Mouse (Mus musculus): Measurements from ENCODE around the gene Gabra6. TPM values are rescaled to one million over a fixed set of nuclear protein-coding genes. Genes with fewer than 3 reads are reported as not detected.

Gabra6 gene
- polyA plus RNA-seq (2015; fragmentation: Nextera tagmentation; extraction: Ambion mirVana), result not detected in 2 replicates

DNA sequence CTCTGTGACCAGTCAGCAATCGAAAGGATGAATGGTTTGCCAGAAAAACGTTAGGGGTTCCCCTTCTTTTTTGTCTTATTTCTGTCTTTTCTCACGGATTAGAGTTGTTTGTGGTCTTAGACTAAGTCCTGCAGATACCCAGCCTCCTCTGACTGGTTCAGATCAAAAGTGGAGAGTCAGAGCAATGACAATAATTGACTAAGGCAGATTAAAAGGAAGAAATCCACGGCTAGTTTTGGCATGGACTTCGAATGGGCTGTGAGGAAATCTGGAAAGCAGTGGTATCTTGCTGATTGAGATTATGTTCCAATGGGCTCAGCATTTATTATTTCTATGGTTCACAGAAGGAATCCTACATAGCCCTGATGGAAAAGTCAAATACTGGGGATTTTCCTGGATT, at the start of gene Gabra6:
Gabra6 (minus strand) TSS at position 191 of the 400 bp plus-strand sequence.
- Histone ChIP-seq H3K9ac (replicated peaks) (no peak within 1 kb of the TSS), H3K4me3 (replicated peaks) (no peak within 1 kb of the TSS), H3K27me3 (no peaks in the 10 kb centered on the region), H3K36me3 (no peaks in the 10 kb centered on the region), H3K27ac (no peak within 1 kb of the TSS), H3K9me3 (no peaks in the 10 kb centered on the region), H3K4me1 (replicated peaks) (no peaks in the 10 kb centered on the region), H3K4me2 (replicated peaks) (no peak within 1 kb of the TSS)
- no peak for ATAC-seq
- WGBS, result 52% methylated on average over 5 of the region's 5 CpGs

DNA sequence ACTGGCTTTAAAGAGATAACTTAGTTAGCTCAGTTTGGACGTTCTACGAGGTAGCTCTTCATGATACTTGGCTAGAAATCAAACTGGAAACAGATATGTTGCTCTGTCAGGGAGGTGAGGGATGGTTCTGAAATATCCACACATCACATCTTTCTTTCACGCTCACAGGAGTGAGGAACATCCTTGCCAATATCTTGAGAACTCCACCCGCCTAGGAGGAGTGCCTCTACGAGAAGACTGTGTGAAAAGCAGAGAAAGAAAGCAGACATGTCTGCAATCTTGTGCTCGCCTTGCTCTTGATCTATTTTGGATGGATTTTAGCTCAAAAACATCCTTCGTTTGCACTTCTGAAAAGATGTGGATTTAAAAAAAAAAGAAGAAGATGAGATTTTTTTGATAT, 44.7 kb upstream of the Gabra6 start:
- no peaks in the 10 kb centered on the region for H3K27me3 ChIP-seq
- no peak overlapping the region for H3K4me3 ChIP-seq (replicated peaks)
- no peaks in the 10 kb centered on the region for H3K4me1 ChIP-seq (replicated peaks)
- no peaks in the 10 kb centered on the region for H3K36me3 ChIP-seq
- ATAC-seq, result no peak
- 89% methylated on average over 7 of the region's 7 CpGs for WGBS
- H3K27ac ChIP-seq, result no peak overlapping the region
- no peaks in the 10 kb centered on the region; the same call in 1 of the 2 replicates for H3K9me3 ChIP-seq
- H3K9ac ChIP-seq (replicated peaks), result no peak overlapping the region
- no peak overlapping the region for H3K4me2 ChIP-seq (replicated peaks)

DNA sequence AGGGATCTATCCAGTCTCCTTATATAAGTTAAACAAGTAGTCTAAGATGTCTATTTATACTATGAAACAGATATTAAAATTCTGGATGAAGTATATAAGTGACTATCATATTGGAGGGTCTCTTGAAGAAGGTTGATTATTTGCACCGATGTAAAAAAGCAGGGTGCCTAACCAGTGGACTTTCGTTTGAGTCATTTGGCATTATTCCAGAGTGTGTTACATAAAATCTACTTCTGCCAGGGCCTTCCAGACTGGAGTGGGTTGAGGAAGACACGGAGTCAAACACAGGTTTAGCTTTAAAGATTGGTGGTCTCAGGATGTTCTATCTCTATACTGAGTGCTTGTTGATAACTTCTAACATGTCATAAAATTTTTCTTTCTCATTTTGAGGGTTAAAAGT, 11.2 kb upstream of the Gabra6 start:
- no peak for ATAC-seq
- no peak overlapping the region for H3K4me2 ChIP-seq (replicated peaks)

DNA sequence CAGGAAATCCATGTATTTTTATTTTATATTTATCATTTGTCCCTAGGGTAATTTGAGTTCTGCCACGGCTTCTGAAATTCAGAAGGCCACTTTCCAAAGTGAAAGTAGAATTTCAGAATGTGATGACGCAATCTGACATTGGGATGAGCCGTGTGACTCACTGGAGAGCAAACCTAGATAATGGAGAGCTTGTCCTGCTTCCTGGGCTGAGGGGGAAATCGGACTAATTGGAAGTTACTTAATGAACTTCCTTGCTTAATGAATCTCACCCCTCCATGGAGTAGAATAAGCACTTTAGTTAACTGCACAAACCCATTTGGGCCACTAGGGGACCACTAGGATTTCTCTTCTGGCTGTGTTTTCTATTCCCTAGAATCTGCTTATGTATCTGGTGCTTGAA, 5.4 kb upstream of the Gabra6 start:
- Histone ChIP-seq H3K4me2 (replicated peaks) (no peak overlapping the region), H3K4me3 (replicated peaks) (no peak overlapping the region), H3K9ac (replicated peaks) (no peak overlapping the region), H3K27ac (no peak overlapping the region), H3K9me3 (no peaks in the 10 kb centered on the region), H3K36me3 (no peaks in the 10 kb centered on the region), H3K4me1 (replicated peaks) (no peaks in the 10 kb centered on the region), H3K27me3 (no peaks in the 10 kb centered on the region)
- 86% methylated on average over 4 of the region's 4 CpGs for WGBS
- no peak for ATAC-seq

More for the DNA sequence above, 11.2 kb upstream of the Gabra6 start:
- no peak overlapping the region for H3K27ac ChIP-seq
- H3K4me1 ChIP-seq (replicated peaks), result no peaks in the 10 kb centered on the region
- no peaks in the 10 kb centered on the region for H3K36me3 ChIP-seq
- no peaks in the 10 kb centered on the region for H3K27me3 ChIP-seq
- 91% methylated on average over 3 of the region's 3 CpGs for WGBS
- no peaks in the 10 kb centered on the region for H3K9me3 ChIP-seq
- H3K9ac ChIP-seq (replicated peaks), result no peak overlapping the region
- no peak overlapping the region for H3K4me3 ChIP-seq (replicated peaks)

DNA sequence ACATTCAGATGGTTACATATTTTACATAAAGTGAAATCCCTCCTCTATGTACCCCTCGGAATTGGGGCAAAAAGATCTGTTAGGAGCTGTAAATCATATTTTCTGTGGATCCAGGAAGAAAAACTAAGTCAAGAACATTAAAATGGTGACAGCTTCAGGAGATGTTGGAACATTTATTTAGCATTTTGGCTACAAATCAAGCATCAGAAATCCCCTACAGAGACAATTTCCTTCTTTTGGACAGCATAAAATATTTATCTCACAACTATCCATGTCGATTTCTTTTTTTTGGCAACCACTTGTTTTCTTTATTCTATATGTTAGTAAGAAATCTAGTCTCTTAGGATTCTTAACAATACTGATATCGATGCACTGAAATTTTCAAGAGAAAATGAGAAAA, 688 bp upstream of the Gabra6 start:
- Histone ChIP-seq H3K27ac (no peak overlapping the region), H3K9ac (replicated peaks) (no peak overlapping the region), H3K4me3 (replicated peaks) (no peak overlapping the region), H3K4me2 (replicated peaks) (no peak overlapping the region), H3K36me3 (no peaks in the 10 kb centered on the region), H3K9me3 (no peaks in the 10 kb centered on the region), H3K4me1 (replicated peaks) (no peaks in the 10 kb centered on the region), H3K27me3 (no peaks in the 10 kb centered on the region)
- no peak for ATAC-seq
- WGBS, result 90% methylated on average over 3 of the region's 3 CpGs

DNA sequence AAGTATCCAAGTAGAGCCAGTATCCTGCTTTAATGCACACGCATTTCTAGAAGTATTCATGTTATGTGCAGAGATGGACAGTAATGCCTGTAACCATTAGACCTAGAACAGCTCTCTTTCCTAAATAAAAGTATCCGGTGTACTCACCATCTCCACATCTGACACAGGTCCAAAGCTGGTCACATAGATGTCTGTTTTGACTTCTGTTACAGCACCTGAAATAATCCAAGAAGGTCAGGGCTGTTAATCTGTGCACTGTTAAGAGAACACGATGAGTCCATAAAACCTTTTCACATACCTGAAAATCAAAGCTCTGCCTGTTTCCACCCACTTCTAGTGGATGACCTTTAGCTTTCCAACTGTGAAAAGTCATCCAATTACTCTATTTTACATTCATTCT, 1.4 kb downstream of the Gabra6 start:
- H3K9me3 ChIP-seq, result no peaks in the 10 kb centered on the region
- no peaks in the 10 kb centered on the region for H3K27me3 ChIP-seq
- H3K9ac ChIP-seq (replicated peaks), result no peak overlapping the region
- no peak overlapping the region for H3K4me3 ChIP-seq (replicated peaks)
- WGBS, result 91% methylated on average over 3 of the region's 3 CpGs
- ATAC-seq, result no peak
- H3K27ac ChIP-seq, result no peak overlapping the region
- peaks cover 6% of the 10 kb centered on the region for H3K4me1 ChIP-seq (replicated peaks)
- no peak overlapping the region for H3K4me2 ChIP-seq (replicated peaks)
- no peaks in the 10 kb centered on the region for H3K36me3 ChIP-seq

DNA sequence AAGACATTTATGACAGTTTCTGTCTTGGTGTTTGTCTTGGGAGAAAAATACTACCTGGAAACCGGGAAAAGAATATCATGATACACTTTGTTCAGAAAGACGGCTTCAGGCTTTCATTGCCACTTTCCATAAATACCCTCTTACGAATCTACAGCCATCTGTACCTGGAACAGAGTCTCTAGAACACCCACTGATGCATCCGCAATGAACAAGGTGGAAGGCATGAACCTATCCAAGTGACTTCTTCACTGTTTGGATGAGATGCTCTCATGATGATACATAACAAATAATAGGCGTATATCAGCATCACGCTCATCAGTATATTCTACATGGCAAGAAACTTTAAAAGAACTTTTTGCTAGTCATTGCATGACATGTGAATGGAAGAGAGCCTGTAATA, 1.8 kb downstream of the Gabra6 start:
- no peak overlapping the region for H3K4me3 ChIP-seq (replicated peaks)
- WGBS, result 92% methylated on average over 6 of the region's 6 CpGs
- no peaks in the 10 kb centered on the region for H3K36me3 ChIP-seq

DNA sequence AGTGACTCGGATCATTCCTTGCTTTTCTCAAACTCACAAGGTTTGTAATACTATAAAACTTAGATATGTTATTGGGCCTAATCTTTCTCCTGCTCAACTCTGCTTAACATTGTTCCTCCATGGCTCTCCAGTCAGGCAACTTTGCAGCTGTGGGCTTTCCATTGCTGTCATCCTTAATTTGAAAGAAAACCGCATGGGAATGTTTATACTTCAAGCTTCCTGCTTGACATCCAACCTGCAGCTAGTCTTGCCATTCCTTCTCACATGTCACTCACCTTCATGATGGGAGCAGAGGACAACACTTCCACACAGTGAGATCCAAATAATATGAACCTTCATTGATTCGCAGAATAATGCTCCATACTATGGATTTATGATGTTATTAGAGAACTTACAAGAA, 2.9 kb downstream of the Gabra6 start:
- no peak for ATAC-seq
- Histone ChIP-seq H3K27ac (no peak overlapping the region), H3K9me3 (no peaks in the 10 kb centered on the region), H3K4me2 (replicated peaks) (no peak overlapping the region), H3K27me3 (no peaks in the 10 kb centered on the region), H3K36me3 (no peaks in the 10 kb centered on the region), H3K9ac (replicated peaks) (no peak overlapping the region), H3K4me3 (replicated peaks) (no peak overlapping the region), H3K4me1 (replicated peaks) (peaks cover 7% of the 10 kb centered on the region)
- WGBS, result 90% methylated on average over 3 of the region's 3 CpGs

More for the DNA sequence above, 1.8 kb downstream of the Gabra6 start:
- Histone ChIP-seq H3K9ac (replicated peaks) (no peak overlapping the region), H3K27ac (no peak overlapping the region), H3K4me1 (replicated peaks) (peaks cover 7% of the 10 kb centered on the region), H3K4me2 (replicated peaks) (no peak overlapping the region), H3K27me3 (no peaks in the 10 kb centered on the region), H3K9me3 (no peaks in the 10 kb centered on the region)
- no peak for ATAC-seq

DNA sequence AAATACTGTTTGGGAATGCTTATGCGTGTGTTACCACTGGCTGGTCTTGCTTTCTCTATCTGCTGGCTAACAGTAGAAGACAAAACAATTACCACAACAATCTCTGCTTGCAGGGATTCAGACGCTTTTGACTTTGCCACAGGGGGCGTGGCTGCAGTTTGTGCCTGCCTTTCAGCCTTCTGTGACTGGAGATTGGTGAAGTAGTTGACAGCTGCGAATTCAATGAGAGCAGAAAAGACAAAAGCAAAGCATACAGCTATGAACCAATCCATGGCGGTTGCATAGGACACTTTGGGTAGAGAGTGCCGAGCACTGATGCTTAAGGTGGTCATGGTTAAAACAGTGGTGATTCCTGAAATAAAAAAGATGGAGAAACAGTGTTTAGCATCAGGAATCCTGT, 6.0 kb downstream of the Gabra6 start:
- no peak overlapping the region for H3K4me3 ChIP-seq (replicated peaks)
- no peak overlapping the region for H3K9ac ChIP-seq (replicated peaks)
- no peaks in the 10 kb centered on the region for H3K27me3 ChIP-seq
- WGBS, result 2% methylated on average over 6 of the region's 6 CpGs
- peak; percentile 83 for ATAC-seq
- H3K27ac ChIP-seq, result no peak overlapping the region; the same call in 1 of the 2 replicates
- no peaks in the 10 kb centered on the region for H3K36me3 ChIP-seq
- peak overlapping the region; percentile 35 for H3K4me2 ChIP-seq (replicated peaks)
- H3K4me1 ChIP-seq (replicated peaks), result peaks cover 7% of the 10 kb centered on the region
- H3K9me3 ChIP-seq, result no peaks in the 10 kb centered on the region

DNA sequence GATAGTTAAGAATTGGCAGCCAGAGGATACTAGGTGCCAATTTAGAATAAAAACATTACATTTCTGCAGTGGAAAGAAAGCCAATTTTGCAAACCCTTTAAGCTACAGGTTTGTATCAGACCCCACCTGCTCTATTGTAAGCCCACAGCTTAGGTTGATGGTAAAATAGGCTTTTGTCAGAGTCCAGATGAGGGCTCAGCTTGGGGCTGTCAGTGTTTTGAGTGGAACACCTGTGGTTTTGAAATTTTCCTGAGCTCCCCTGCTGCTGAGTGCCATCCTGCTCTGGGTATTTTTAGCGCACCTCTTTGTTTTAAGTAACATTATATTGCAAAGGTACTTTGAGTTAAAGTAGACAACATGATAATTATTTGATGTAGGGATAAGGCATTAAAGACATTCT, 10.0 kb downstream of the Gabra6 start:
- no peak overlapping the region for H3K27ac ChIP-seq
- no peak overlapping the region for H3K4me2 ChIP-seq (replicated peaks)
- no peak overlapping the region for H3K4me3 ChIP-seq (replicated peaks)
- no peak for ATAC-seq
- H3K36me3 ChIP-seq, result no peaks in the 10 kb centered on the region
- 50% methylated on average over 1 of the region's 1 CpGs for WGBS
- peaks cover 7% of the 10 kb centered on the region for H3K4me1 ChIP-seq (replicated peaks)
- H3K27me3 ChIP-seq, result no peaks in the 10 kb centered on the region
- H3K9me3 ChIP-seq, result no peaks in the 10 kb centered on the region
- H3K9ac ChIP-seq (replicated peaks), result no peak overlapping the region

DNA sequence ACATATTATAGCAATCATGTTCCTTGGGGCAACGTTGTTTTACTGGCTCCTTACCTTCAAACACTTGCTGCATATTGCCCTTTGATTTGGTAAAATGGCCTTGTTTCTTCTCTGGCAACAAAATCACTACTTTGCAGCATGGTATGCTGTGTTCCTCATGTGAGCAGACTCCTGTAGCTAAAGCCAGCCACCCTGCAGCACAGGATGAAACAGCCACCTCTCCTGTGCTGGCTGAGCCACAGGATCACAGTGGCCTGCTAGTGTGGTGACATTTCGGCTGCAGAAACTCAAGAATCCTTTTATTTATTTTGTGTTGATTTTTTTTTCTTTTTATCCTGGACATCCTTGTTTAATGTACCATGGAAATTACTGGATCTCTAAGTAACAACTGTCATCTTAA, 11.8 kb downstream of the Gabra6 start:
- WGBS, result 86% methylated on average over 2 of the region's 2 CpGs
- ATAC-seq, result no peak

DNA sequence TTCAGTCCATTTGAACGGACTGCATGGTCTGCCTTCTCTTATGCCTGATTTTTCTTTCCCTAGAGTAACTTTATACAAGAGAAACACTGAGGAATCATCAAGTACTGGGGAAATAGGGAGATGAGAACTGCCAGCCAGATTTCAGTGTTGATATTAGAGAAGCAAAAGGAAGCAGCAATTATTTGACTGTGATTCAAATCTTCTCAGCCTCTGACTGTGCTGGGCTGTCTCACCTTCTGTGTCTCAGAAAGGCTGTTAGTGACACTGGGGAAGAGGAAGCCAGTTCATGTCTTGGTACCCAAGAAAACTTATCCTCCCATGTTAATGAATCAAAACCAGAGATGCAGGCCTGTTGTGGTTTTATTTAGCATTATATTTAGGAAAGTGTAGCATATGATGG, 14.8 kb downstream of the Gabra6 start:
- Histone ChIP-seq H3K4me2 (replicated peaks) (no peak overlapping the region), H3K27me3 (no peaks in the 10 kb centered on the region), H3K4me3 (replicated peaks) (no peak overlapping the region), H3K9me3 (no peaks in the 10 kb centered on the region), H3K9ac (replicated peaks) (no peak overlapping the region), H3K36me3 (no peaks in the 10 kb centered on the region), H3K4me1 (replicated peaks) (no peaks in the 10 kb centered on the region), H3K27ac (no peak overlapping the region)
- no peak for ATAC-seq
- WGBS, result 96% methylated on average over 1 of the region's 1 CpGs

More for the DNA sequence above, 11.8 kb downstream of the Gabra6 start:
- H3K4me3 ChIP-seq (replicated peaks), result no peak overlapping the region
- no peaks in the 10 kb centered on the region for H3K4me1 ChIP-seq (replicated peaks)
- H3K27ac ChIP-seq, result no peak overlapping the region
- no peaks in the 10 kb centered on the region for H3K9me3 ChIP-seq
- no peaks in the 10 kb centered on the region for H3K27me3 ChIP-seq
- no peak overlapping the region for H3K9ac ChIP-seq (replicated peaks)
- H3K36me3 ChIP-seq, result no peaks in the 10 kb centered on the region
- no peak overlapping the region for H3K4me2 ChIP-seq (replicated peaks)

DNA sequence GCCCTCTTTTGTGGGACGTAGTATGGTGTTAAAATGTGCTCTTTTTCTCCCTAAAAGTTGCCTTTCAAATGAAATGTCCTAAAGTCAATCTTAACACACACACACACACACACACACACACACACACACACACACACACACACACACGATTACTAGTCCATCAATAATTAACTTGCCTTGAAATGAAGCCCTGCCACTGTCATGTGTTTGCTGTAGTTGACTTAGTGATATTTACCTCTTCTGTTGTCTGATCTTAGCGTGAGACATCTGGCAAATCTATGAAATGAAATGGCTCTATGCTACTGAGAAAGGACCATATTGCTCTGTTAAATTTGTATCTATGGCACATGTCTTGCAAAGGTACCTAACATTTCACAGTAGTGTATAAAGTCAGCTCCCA, 61.9 kb downstream of the Gabra6 start:
- no peak overlapping the region for H3K27ac ChIP-seq
- no peak overlapping the region for H3K4me2 ChIP-seq (replicated peaks)
- H3K27me3 ChIP-seq, result no peaks in the 10 kb centered on the region
- H3K9me3 ChIP-seq, result no peaks in the 10 kb centered on the region
- no peaks in the 10 kb centered on the region for H3K36me3 ChIP-seq
- ATAC-seq, result no peak
- H3K4me1 ChIP-seq (replicated peaks), result no peaks in the 10 kb centered on the region
- 91% methylated on average over 3 of the region's 3 CpGs for WGBS
- no peak overlapping the region for H3K9ac ChIP-seq (replicated peaks)
- no peak overlapping the region for H3K4me3 ChIP-seq (replicated peaks)
